Mouse (Mus musculus) stomach, embryonic 16.5 days (tissue): ENCODE results near the gene Grin2b. TPM values are rescaled to one million over a fixed set of nuclear protein-coding genes. Genes with fewer than 3 reads are reported as not detected.

ENCODE experiments used
- ATAC-seq: fragments of 200-750 bp; cut with Nextera tagmentation; 2 replicates; pipeline ENCODE4 v1.8.0; 2017; ENCODE audit warnings: moderate number of reproducible peaks, moderate TSS enrichment; ENCODE audit not compliant: insufficient read depth, low FRiP score
- H3K27ac ChIP-seq: fragments of 300-500 bp; sonication (generic); 2 replicates; pipeline ENCODE4 v1.5.1; 2014; ENCODE audit warnings: low read length
- H3K27me3 ChIP-seq: fragments of 300-500 bp; sonication (generic); 2 replicates; pipeline ENCODE4 v1.6.1; 2014; ENCODE audit warnings: low read length, control low read depth, mixed read lengths; ENCODE audit not compliant: control insufficient read depth, insufficient read depth
- H3K36me3 ChIP-seq: fragments of 300-500 bp; sonication (generic); 2 replicates; pipeline ENCODE4 v1.6.1; 2014; ENCODE audit warnings: low read length; ENCODE audit not compliant: control insufficient read depth, insufficient read depth
- H3K4me1 ChIP-seq: fragments of 300-500 bp; sonication (generic); 2 replicates; pipeline ENCODE4 v1.6.1; 2014; ENCODE audit warnings: low read length, control low read depth, mixed read lengths; ENCODE audit not compliant: control insufficient read depth, insufficient read depth
- H3K4me2 ChIP-seq: fragments of 300-500 bp; sonication (generic); 2 replicates; pipeline ENCODE4 v1.6.1; 2014; ENCODE audit warnings: low read depth, low read length, mixed read lengths
- H3K4me3 ChIP-seq: fragments of 300-500 bp; sonication (generic); replicated peaks from 2 replicates; pipeline ENCODE4 v1.5.1; 2014; ENCODE audit warnings: mild to moderate bottlenecking, low read length
- H3K9ac ChIP-seq: fragments of 300-500 bp; sonication (generic); 2 replicates; pipeline ENCODE4 v1.6.1; 2014; ENCODE audit warnings: low read length
- H3K9me3 ChIP-seq: fragments of 300-500 bp; sonication (generic); replicated peaks from 2 replicates; pipeline ENCODE4 v1.6.1; 2016; ENCODE audit warnings: low read length, control low read depth; ENCODE audit not compliant: control insufficient read depth
- WGBS: fragments of 180-500 bp; shearing (Covaris S2); extraction: QIAGEN DNeasy Blood & Tissue Kit; methylation state at CpG from one replicate; pipeline ENCODE4 v1.1.7; 2014; 5-methylcytosine and 5-hydroxymethylcytosine counted together
- polyA plus RNA-seq: library from polyadenylated mRNA; unstranded; fragments of >200 nt; fragmentation: Nextera tagmentation; extraction: Ambion mirVana; gene quantifications from 2 replicates; pipeline ENCODE4 v1.2.1, GENCODE M21; 2015

Gene Grin2b
- polyA plus RNA-seq, 1 experiment from 2014 or later: 0.32 TPM

- H3K27me3 ChIP-seq: no peaks in the 10 kb centered on the region
Observed at GRCm38 (mm10) chr6:135876163-135876726, 297.1 kb downstream of the Grin2b start.

GRCm38 (mm10) chr6:135874626-135875025 is 298.7 kb downstream of the Grin2b start:
- H3K4me3 ChIP-seq: no peak overlapping the region
- no peaks in the 10 kb centered on the region for H3K9me3 ChIP-seq
- no peak for ATAC-seq
- no peak overlapping the region for H3K27ac ChIP-seq
- no peak overlapping the region for H3K9ac ChIP-seq
- no peaks in the 10 kb centered on the region for H3K36me3 ChIP-seq
- no peak overlapping the region for H3K4me2 ChIP-seq
- no peaks in the 10 kb centered on the region for H3K4me1 ChIP-seq
- H3K27me3 ChIP-seq: no peaks in the 10 kb centered on the region

More at GRCm38 (mm10) chr6:135876163-135876726, 297.1 kb downstream of the Grin2b start:
- WGBS: 59% methylated on average over 8 of the region's 8 CpGs
- Histone ChIP-seq H3K4me2 (no peak overlapping the region), H3K4me3 (no peak overlapping the region), H3K9ac (no peak overlapping the region), H3K4me1 (no peaks in the 10 kb centered on the region), H3K36me3 (no peaks in the 10 kb centered on the region), H3K9me3 (no peaks in the 10 kb centered on the region), H3K27ac (no peak overlapping the region)
- no peak for ATAC-seq

DNA sequence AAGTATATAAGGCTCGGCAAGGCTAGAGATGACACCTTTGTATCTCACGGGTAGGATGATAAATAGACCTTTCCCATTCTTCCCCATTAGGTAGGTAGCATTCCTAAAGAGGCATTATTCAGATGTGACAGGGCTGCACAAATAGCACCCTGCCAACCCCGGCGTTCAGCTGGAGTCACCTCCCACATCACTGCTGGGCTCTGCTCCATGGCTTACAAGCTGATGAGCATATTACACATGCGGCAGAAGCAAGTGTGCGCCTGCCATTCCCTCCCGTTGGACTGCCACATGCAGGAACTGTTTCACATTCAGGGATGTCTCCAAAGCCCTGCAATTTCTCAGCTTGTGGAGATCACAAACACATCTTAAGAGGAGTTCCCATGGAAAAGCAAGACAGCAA is 307.5 kb downstream of the Grin2b start:
- H3K27ac ChIP-seq: no peak overlapping the region
- no peak overlapping the region for H3K4me2 ChIP-seq
- 60% methylated on average over 7 of the region's 7 CpGs for WGBS
- H3K4me1 ChIP-seq: no peaks in the 10 kb centered on the region
- H3K9ac ChIP-seq: no peak overlapping the region
- ATAC-seq: no peak
- no peaks in the 10 kb centered on the region for H3K36me3 ChIP-seq
- no peaks in the 10 kb centered on the region for H3K9me3 ChIP-seq
- no peak overlapping the region for H3K4me3 ChIP-seq
- no peaks in the 10 kb centered on the region for H3K27me3 ChIP-seq

- WGBS: 82% methylated on average over 5 of the region's 5 CpGs
- Histone ChIP-seq H3K4me3 (no peak overlapping the region), H3K36me3 (no peaks in the 10 kb centered on the region), H3K27me3 (no peaks in the 10 kb centered on the region), H3K9me3 (no peaks in the 10 kb centered on the region), H3K27ac (no peak overlapping the region), H3K4me1 (no peaks in the 10 kb centered on the region), H3K4me2 (no peak overlapping the region), H3K9ac (no peak overlapping the region)
- no peak for ATAC-seq
Observed at GRCm38 (mm10) chr6:135863965-135864364, 309.3 kb downstream of the Grin2b start.

DNA sequence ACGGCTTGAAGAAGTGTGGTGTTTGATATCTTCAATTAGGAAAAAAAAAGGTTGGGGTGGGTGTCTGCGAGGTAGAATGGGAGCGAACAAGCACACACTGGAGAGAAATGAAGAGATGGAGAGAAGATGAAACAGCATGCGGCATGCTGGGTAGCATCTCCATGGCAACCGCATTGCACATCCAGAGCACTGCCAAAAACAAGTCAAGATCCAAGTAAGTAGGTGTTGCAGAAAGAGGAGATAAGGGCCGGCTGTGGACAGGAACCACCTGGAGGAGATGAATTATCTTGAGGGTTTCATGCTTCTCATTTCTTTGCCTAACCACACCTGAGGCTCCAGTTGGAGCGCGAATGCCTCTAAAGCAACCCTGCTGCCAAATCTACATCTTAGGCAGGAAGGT is 313.8 kb downstream of the Grin2b start:
- Histone ChIP-seq H3K9me3 (no peaks in the 10 kb centered on the region), H3K4me3 (no peak overlapping the region), H3K4me1 (no peaks in the 10 kb centered on the region), H3K4me2 (no peak overlapping the region), H3K27me3 (no peaks in the 10 kb centered on the region), H3K36me3 (no peaks in the 10 kb centered on the region), H3K27ac (no peak overlapping the region), H3K9ac (no peak overlapping the region)
- WGBS: 44% methylated on average over 8 of the region's 8 CpGs
- peak; percentile 44; the same call in 1 of the 2 replicates for ATAC-seq

GRCm38 (mm10) chr6:135854173-135854591 is 319.1 kb downstream of the Grin2b start:
- Histone ChIP-seq H3K9me3 (no peaks in the 10 kb centered on the region), H3K27me3 (no peaks in the 10 kb centered on the region), H3K4me1 (no peaks in the 10 kb centered on the region), H3K4me2 (no peak overlapping the region), H3K9ac (no peak overlapping the region), H3K36me3 (no peaks in the 10 kb centered on the region), H3K4me3 (no peak overlapping the region), H3K27ac (no peak overlapping the region)
- ATAC-seq: no peak
- 65% methylated on average over 8 of the region's 8 CpGs for WGBS

GRCm38 (mm10) chr6:135843755-135844154 is 329.6 kb downstream of the Grin2b start:
- Histone ChIP-seq H3K9ac (no peak overlapping the region), H3K9me3 (no peaks in the 10 kb centered on the region), H3K4me2 (no peak overlapping the region), H3K36me3 (no peaks in the 10 kb centered on the region), H3K4me1 (no peaks in the 10 kb centered on the region), H3K4me3 (no peak overlapping the region), H3K27me3 (no peaks in the 10 kb centered on the region), H3K27ac (no peak overlapping the region)
- ATAC-seq: no peak
- WGBS: 75% methylated on average over 3 of the region's 3 CpGs

- H3K4me2 ChIP-seq: no peak overlapping the region
- H3K4me1 ChIP-seq: no peaks in the 10 kb centered on the region
- 90% methylated on average over 4 of the region's 4 CpGs for WGBS
- no peak for ATAC-seq
- no peak overlapping the region for H3K27ac ChIP-seq
- no peaks in the 10 kb centered on the region for H3K9me3 ChIP-seq
- no peaks in the 10 kb centered on the region for H3K27me3 ChIP-seq
- H3K36me3 ChIP-seq: no peaks in the 10 kb centered on the region
- no peak overlapping the region for H3K9ac ChIP-seq
- H3K4me3 ChIP-seq: no peak overlapping the region
Observed at GRCm38 (mm10) chr6:135836353-135836752, 337.0 kb downstream of the Grin2b start.

GRCm38 (mm10) chr6:135833542-135833941 is 339.8 kb downstream of the Grin2b start:
- no peak overlapping the region for H3K9ac ChIP-seq
- H3K9me3 ChIP-seq: no peaks in the 10 kb centered on the region
- no peaks in the 10 kb centered on the region for H3K36me3 ChIP-seq
- no peaks in the 10 kb centered on the region for H3K4me1 ChIP-seq
- WGBS: 71% methylated on average over 5 of the region's 5 CpGs
- no peak overlapping the region for H3K27ac ChIP-seq
- no peak for ATAC-seq
- no peak overlapping the region for H3K4me2 ChIP-seq
- H3K4me3 ChIP-seq: no peak overlapping the region
- H3K27me3 ChIP-seq: no peaks in the 10 kb centered on the region
